Comparison of ENCODE assay signal across 12 mouse cellular contexts in the genomic region with DNA sequence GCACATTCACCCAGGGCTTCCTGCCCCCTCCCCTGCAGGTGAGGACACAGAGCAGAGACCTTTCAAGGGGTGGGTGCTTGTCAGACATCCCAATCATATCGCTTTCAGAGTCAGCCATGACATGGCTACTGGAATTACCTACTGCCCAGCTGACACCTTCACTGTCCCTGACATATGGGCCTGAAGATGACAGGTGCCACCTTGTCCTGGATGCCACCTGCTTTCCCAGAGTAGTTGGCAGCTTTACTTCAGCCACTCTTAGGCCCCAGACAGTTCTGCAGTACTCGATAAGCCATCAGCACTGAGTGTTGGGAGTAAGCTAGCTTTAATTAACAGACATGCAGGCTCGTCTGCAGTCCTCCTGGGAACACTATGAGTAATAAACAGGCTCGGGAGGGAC.
"Had no signal": no experiment of that assay in that cellular context is flagged by ENCODE, and none has a peak within 500 bp of the region (broad histone marks: within the 10 kb centered on the region; RNA-seq: fewer than 3 reads in every experiment).

No protein-coding gene starts in this region.

- H3K4me3 ChIP-seq: layer of hippocampus, adult 2 months; limb, embryonic 12.5 days; megakaryocyte, embryonic 14.5 days; midbrain, embryonic 12.5 days had no signal

- H3K4me1 ChIP-seq: megakaryocyte, embryonic 14.5 days had no signal

- H3K9me3 ChIP-seq: limb, embryonic 12.5 days; midbrain, embryonic 12.5 days had no signal

- H3K4me2 ChIP-seq: limb, embryonic 12.5 days; midbrain, embryonic 12.5 days had no signal

- H3K27me3 ChIP-seq: limb, embryonic 12.5 days; midbrain, embryonic 12.5 days had no signal

- H3K27ac ChIP-seq: layer of hippocampus, adult 2 months; limb, embryonic 12.5 days; liver, embryonic 14.5 days; macrophage; midbrain, embryonic 12.5 days had no signal

- H3K36me3 ChIP-seq: limb, embryonic 12.5 days; midbrain, embryonic 12.5 days had no signal

- DNase-seq: kidney, postnatal 10 days; kidney, postnatal 4 days; lung, adult 2 months; lung, postnatal 10 days; right cerebral cortex, postnatal 14 days; thymus, postnatal 4 days had no signal

- H3K9ac ChIP-seq: limb, embryonic 12.5 days; liver, embryonic 14.5 days; midbrain, embryonic 12.5 days had no signal
